Mouse (Mus musculus) testis, adult 2 months (tissue): ENCODE results near the gene Mff.

Source experiments
- CTCF ChIP-seq: fragments of 200-500 bp; IDR thresholded peaks from 2 replicates; pipeline ENCODE4 v1.5.1; 2012; ENCODE audit warnings: low read depth, mild to moderate bottlenecking, inconsistent platforms, low read length, moderate library complexity; ENCODE audit not compliant: control insufficient read depth, insufficient read depth, insufficient replicate concordance
- POLR2A ChIP-seq: fragments of 200-500 bp; IDR thresholded peaks from 2 replicates; pipeline ENCODE4 v1.6.1; 2012; ENCODE audit warnings: low read depth, mild to moderate bottlenecking, inconsistent platforms, low read length, moderate library complexity; ENCODE audit not compliant: control insufficient read depth

DNA sequence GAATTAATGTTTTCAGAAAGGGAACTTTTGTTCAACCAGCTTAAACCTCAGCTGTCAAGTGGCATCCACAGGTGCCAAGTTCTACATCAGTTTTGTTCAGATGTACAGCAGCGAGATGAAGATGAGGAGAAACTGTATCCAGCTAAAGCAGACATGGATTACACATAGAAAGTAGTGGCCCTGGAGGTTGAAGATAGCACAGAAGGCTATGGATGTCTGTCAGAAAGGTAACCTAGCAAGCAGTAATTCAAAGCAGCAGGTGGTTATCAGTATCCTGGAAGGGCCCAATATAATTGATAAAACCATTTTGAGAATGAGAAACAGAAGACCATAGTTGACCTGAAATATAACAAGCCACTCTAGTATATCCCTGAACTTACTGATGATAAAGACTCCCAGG, 8.7 kb downstream of the Mff start:
- TF ChIP-seq CTCF (no peak), POLR2A (no peak)
